Mouse (Mus musculus) gastrocnemius, postnatal 25 days (tissue): Measurements from ENCODE around the gene Fuom. TPM values are rescaled to one million over a fixed set of nuclear protein-coding genes. Genes with fewer than 3 reads are reported as not detected.
"Not testable (repeated sequence)": the region's sequence is repeated elsewhere in the genome, so short reads cannot be mapped to it uniquely, and the experiment has no call there.

Experiments used
- DNase-seq: peaks from one replicate; pipeline ENCODE4 v3.0.0; 2022
- long read RNA-seq, 2 experiments: library from polyadenylated mRNA; stranded (forward); transcript quantifications; one replicate each; pipeline ENCODE4 v2.0.0; 2021
- total RNA-seq, 2 experiments: library from RNA; stranded (reverse); gene quantifications; 1 replicate in 1 of 2; 2 replicates in 1 of 2; pipeline ENCODE4 v1.2.3; 2021

The Fuom gene
- total RNA-seq = 10 to 100 TPM; 41.6 to 47.5 TPM
- long read RNA-seq, experiment 1, transcript Fuom-209 (6 exons, 536 nt) = minor isoform, 6 of 105 reads
- long read RNA-seq, experiment 1, transcript Fuom-201 (6 exons, 685 nt) = major isoform, 73 of 105 reads
- long read RNA-seq, experiment 1, partial matches to known transcripts = 7 of 105 reads
- long read RNA-seq, experiment 1, other reads (novel, unspliced or antisense) = 15 of 105 reads
- long read RNA-seq, experiment 2, transcript Fuom-201 (6 exons, 685 nt) = major isoform, 31 of 44 reads
- long read RNA-seq, experiment 2, partial matches to known transcripts = 2 of 44 reads
- long read RNA-seq, experiment 2, other reads (novel, unspliced or antisense) = 5 of 44 reads

DNA sequence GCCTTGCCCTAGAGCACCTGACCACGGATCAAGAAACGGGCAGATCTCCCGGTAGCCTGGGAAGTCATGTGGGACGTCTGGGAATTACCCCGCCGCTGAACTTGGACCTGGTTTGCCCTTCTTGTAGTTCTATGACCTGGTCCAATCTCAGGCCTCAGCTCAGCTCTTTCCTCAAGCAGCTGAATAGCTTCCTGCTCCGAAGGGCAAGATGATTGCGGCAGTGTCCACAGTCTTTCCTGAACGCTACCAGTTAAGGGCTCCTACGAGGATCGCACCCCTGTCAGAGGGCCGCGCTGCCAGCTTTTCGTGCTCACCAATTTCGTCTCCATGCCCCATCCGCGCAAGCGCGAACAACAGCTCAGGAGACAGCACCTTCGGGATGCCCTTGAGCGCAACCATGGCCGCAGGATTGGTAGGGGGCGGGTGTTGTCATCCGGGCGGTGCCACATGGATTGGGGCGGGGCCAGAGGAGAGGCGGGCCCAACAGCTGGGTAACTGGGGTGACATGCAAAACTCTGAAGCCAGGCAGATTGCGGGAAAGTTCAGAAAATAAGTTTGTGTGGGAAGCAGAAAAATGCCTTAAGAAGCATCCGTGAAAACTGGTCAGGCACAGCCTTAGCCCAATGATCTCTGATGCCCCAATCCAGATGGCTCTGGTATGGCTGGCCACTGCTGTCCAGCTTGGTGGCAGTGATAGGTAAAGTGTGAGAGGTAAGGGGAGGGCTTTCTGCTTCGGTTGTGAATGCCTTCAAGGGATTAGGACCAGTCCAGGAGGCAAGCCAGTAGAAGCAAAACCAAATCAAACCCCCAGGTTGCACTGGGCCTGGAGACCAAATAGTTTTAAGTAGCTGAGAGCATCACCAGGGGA is at the start of gene Fuom:
Fuom (minus strand) TSS at position 449 of the 868 bp plus-strand sequence.
- DNase-seq = peak; percentile 87

DNA sequence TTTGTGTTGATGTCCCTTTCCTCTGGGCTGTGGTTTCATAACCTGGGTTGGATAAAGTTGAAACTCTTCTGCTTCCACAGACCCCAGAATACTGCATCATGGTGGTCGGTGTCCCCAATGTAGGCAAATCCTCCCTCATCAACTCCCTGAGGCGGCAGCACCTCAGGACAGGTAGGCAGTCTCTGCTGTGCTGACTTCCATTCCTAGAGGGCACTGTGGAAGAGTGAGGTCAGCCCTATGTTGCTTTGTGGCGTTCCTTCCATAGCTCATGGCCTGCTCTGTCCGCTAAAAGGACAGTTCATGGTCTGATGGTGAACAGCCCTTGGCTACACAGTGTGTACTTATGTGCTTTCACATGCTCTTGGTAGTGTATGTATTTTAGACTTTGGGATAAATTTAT is 42.3 kb upstream of the Fuom start:
- no peak for DNase-seq

- DNase-seq = peak; percentile 52
Measured at GRCm38 (mm10) chr7:140141350-140141749, 39.1 kb upstream of the Fuom start.

DNA sequence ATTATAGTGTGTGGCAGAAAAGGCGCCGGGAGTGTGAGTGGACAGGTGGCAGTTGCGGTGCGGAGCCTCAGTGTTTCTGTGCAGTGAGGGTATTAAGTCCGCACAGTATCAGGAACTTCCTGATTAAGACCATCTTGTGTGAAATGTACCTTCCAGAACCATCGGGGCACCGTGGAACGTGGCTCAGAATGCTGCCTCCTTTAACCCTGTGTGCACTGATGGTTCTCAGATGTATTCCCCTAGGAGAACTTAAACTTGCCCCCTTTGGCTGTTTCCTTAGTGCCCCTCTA is 35.7 kb upstream of the Fuom start:
- DNase-seq = no peak

GRCm38 (mm10) chr7:140137135-140138020 is 35.1 kb upstream of the Fuom start, which contains the start of gene Mtg1:
Mtg1 (plus strand) TSS chr7:140137564.
- DNase-seq = peak; percentile 93

GRCm38 (mm10) chr7:140135106-140135770 is 33.0 kb upstream of the Fuom start:
- no peak for DNase-seq

DNA sequence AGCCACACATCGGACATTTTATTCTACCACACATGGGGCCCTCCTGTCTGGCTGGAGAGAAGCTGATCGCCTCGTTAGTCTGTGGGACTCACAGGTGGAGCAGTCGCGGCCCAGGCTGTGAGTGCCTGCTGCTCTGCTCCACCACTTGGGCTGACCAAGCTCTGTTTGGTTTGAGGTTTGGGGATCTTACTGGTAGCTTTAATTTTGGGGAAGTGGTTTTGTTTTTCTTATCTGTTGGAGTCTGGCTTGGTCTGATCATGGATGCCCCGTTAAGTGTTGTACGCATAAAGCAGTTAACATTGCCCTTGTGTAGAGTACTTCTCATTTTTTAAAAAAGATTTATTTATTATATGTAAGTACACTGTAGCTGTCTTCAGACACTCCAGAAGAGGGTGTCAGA is 31.8 kb upstream of the Fuom start:
- not testable (repeated sequence) for DNase-seq

DNA sequence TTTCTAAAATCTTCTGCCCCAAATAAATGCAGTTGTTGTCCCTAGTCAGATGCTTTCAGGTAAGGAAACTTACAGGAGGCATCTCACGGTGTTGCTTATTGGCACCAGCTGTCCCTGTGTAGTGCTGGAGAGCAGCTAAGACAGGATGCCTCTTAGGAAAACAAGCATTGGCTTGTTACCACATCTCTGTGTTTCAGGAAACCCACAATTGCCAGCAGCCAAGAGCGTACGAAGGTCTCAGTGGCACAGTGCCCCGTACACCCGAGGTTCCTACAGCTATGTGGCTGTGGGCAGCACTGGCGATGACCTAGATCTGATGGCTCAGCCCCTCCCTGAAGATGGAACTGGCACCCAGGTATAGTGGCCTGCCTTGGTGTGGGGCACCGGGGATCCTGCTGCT is 29.9 kb upstream of the Fuom start:
- DNase-seq = not testable (repeated sequence)

GRCm38 (mm10) chr7:140127911-140128310 is 25.7 kb upstream of the Fuom start:
- DNase-seq = no peak

GRCm38 (mm10) chr7:140126934-140127333 is 24.7 kb upstream of the Fuom start:
- no peak for DNase-seq

GRCm38 (mm10) chr7:140126022-140126350 is 23.7 kb upstream of the Fuom start:
- DNase-seq = no peak

DNA sequence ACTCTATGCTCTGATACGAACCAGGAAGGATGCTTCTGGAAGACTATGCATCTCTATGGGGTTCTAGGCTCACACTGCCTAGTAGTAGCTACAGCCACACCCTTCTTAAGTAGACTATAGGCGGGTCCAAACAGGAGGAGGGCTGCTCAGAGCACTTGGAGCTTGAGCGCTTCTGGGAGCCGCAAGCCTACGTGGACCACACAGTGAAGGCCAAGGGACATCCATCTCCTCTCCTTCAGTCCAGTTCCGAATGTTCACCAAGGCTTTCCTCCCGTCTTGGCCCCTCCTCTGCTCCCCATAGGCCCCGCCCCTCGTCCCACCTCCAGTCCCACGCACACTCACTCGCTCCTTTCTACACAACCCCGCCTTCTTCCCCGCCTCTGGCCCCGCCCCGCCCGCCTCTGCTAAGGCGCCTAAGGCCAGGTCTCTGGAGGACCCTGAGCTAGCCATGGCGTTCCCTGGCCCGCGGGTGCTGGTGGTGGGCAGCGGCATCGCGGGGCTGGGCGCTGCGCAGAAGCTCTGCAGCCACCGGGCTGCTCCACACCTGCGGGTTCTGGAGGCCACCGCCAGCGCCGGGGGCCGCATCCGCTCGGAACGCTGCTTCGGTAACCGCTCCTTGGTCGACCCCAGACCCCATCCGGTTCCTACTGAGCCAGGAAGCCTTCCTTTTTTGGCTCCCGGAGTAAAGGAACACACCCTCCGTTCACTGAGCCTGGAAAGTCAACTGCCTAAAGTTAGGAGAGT is 23.2 kb upstream of the Fuom start:
- DNase-seq = peak; percentile 95

- DNase-seq = no peak
Measured at GRCm38 (mm10) chr7:140124382-140124781, 22.1 kb upstream of the Fuom start.

- DNase-seq = no peak
Measured at GRCm38 (mm10) chr7:140122765-140123164, 20.5 kb upstream of the Fuom start.

DNA sequence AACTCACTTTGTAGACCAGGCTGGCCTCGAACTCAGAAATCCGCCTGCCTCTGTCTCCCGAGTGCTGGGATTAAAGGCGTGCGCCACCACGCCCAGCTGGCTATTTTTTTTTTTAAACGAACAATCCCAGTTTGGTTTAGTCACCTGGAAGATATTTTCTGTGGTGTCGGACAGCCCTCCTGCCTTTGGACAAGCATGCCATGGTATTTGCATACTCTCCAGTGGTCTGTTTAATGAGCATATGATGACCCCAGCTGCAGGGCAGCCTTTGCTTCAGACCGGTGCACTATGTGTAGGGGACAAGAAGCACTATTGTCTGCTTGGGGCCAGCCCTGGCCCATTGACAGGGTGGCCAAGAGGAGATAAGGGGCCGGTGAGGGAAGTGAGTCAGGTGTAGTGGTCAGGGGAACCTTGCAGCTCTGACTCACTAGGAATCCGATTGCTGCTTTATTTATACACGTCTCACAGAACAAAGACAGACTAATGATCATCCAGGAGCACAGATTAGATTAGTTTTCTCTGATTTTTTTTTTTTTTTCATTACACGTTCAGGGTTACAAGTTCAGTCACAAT is 19.2 kb upstream of the Fuom start:
- DNase-seq = no peak

GRCm38 (mm10) chr7:140120484-140120883 is 18.2 kb upstream of the Fuom start:
- no peak for DNase-seq

GRCm38 (mm10) chr7:140116329-140117054 is 14.3 kb upstream of the Fuom start, which contains the start of gene Echs1:
Echs1 (minus strand) TSS chr7:140116476.
- peak; percentile 93 for DNase-seq

GRCm38 (mm10) chr7:140115583-140116328 is 13.5 kb upstream of the Fuom start, which contains the start of gene Paox:
Paox (plus strand) TSS chr7:140115799.
- DNase-seq = peak; percentile 58

- no peak for DNase-seq
Measured at GRCm38 (mm10) chr7:140111943-140112342, 9.7 kb upstream of the Fuom start.
